Mouse (Mus musculus) stomach, postnatal 0 days (tissue): ENCODE measurements around the gene Naa16.

ENCODE experiments used
- CTCF ChIP-seq: IDR thresholded peaks from 2 replicates; pipeline ENCODE4 v1.5.1; 2016; ENCODE audit warnings: antibody characterized with exemption, low read depth, mild to moderate bottlenecking, moderate library complexity
- EP300 ChIP-seq: optimal IDR thresholded peaks from 2 replicates; pipeline ENCODE3; 2016; ENCODE audit warnings: antibody characterized with exemption

DNA sequence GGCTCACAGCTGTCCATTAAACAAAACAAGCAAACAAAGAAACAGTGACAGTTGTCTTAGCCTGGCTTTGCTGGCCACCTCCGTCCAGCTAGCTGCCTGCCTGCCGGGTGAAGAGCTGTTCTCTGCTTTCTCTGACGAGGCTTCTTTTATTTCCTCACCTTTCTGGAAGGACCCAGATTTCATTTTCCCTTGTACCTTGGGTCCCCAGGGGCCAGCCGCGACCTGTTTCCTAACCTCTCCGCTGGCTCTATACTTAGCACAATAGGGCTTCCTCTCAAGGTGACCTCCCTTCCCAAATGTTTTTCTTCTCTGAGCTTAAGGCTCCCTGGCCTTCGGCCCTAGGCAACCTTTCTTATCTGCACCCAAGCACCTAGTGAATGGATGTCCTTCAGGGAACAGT lies 112.7 kb downstream of the Naa16 start:
- TF ChIP-seq CTCF (no peak), EP300 (no peak)
